Mouse (Mus musculus): ENCODE results near the gene Esyt2.

The Esyt2 gene

GRCm38 (mm10) chr12:116438591-116438990, 157.6 kb downstream of the Esyt2 start:
- DNase-seq (ENCODE audit: low spot score in 2 of 2): no peak

Measured in spleen, postnatal 4 days (tissue).